Mouse (Mus musculus): ENCODE measurements at regions not wholly inside any gene's neighbourhood (a gene's known extent, or its start where the extent isn't known, plus 50 kb on each side); places are given as distances from the start of the nearest gene placed in this dataset.

DNA sequence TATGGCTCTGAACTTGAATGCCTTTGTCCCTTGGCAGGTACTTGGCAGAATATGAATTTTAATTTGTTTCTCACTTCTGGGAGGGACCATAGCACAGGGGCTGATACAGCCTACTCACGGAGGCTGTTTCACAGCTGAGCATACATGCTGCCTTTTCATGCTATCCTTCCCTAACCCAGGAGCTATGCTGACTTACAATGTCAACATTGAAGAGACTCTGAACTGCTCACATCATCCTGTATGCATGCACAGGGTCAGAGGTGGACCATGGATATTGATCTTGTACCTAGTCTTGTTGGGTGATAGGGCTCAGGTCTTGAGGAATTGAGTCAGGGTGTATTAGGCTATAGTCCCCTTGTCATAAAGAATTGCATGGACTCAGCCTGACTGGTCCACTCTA lies 74.5 kb downstream of the Cmpk2 start:
- Histone ChIP-seq H3K4me1 (ENCODE audit: control insufficient read depth, insufficient read depth, low read length) (no peaks in the 10 kb centered on the region), H3K4me3 (ENCODE audit: insufficient read depth, low read depth, low read length) (no peak overlapping the region), H3K27ac (ENCODE audit: insufficient read depth, low read depth, low read length) (no peak overlapping the region)
- TF ChIP-seq CTCF (IDR thresholded peaks at IDR 0.05; ENCODE audit: insufficient read depth, low read depth, low read length) (no peak), POLR2A (IDR thresholded peaks at IDR 0.05; ENCODE audit: insufficient read depth, low read depth, low read length) (no peak)
- 88% methylated on average over 1 of the region's 1 CpGs for WGBS

DNA sequence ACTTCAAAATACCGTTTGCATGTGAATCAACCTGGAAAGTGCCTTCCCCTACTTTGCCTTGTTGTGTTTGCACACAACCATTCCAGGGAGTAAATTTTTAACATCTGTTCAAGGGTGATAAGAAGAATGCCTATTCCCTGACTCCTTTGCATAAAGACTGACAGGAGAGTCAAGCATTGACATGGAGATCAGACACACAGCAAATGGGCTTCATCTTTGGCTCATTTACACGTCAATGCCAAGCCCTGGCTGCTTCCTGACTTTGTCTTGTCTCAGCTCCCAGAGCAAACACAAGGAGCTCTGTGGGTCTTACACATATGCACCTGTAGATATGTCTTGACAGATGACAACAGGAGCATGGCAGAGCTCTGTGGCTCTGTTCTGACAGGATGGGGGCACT lies 73.4 kb downstream of the Cmpk2 start:
- Histone ChIP-seq H3K4me3 (ENCODE audit: insufficient read depth, low read depth, low read length) (no peak overlapping the region), H3K27ac (ENCODE audit: insufficient read depth, low read depth, low read length) (no peak overlapping the region), H3K4me1 (ENCODE audit: control insufficient read depth, insufficient read depth, low read length) (no peaks in the 10 kb centered on the region)
- 82% methylated on average over 2 of the region's 2 CpGs for WGBS
- TF ChIP-seq CTCF (IDR thresholded peaks at IDR 0.05; ENCODE audit: insufficient read depth, low read depth, low read length) (no peak), POLR2A (IDR thresholded peaks at IDR 0.05; ENCODE audit: insufficient read depth, low read depth, low read length) (no peak)

DNA sequence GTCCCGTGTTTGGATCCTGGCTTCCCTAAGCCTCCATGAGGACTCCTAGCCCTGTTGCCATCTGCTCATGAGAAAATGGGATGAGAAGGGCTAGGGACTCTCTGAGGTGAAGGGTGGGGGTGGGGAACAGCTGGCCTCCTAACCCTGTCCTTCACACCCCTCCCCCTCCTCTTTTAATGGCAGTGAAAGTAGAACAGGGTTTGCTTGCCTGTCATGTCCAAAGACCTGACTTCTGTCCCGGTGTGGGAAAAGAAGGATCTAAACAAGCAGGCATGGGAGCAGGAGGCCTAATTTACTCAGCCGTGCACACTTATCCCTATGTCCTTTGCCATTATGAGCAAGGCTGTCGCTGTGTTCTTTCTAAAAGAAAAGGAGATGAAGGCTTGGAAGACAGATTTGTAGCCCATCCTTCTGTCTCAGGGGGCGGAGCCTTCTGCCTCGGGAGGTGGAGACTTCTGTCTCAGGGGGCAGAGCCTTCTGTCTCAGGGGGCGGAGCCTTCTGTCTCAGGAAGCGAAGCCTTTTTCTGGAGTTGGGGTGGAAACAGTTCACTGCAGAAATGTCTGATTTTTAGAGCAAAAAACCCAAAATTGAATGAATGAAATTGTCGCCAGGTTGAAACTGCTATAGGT lies 66.4 kb downstream of the Cmpk2 start:
- WGBS: 82% methylated on average over 9 of the region's 9 CpGs
- Histone ChIP-seq H3K27ac (ENCODE audit: insufficient read depth, low read depth, low read length) (no peak overlapping the region), H3K4me3 (ENCODE audit: insufficient read depth, low read depth, low read length) (no peak overlapping the region), H3K4me1 (ENCODE audit: control insufficient read depth, insufficient read depth, low read length) (0 out of 2 replicates have a peak, but pooled peaks cover 2% of the 10 kb centered on the region)
- TF ChIP-seq CTCF (IDR thresholded peaks at IDR 0.05; ENCODE audit: insufficient read depth, low read depth, low read length) (no peak), POLR2A (IDR thresholded peaks at IDR 0.05; ENCODE audit: insufficient read depth, low read depth, low read length) (no peak)

DNA sequence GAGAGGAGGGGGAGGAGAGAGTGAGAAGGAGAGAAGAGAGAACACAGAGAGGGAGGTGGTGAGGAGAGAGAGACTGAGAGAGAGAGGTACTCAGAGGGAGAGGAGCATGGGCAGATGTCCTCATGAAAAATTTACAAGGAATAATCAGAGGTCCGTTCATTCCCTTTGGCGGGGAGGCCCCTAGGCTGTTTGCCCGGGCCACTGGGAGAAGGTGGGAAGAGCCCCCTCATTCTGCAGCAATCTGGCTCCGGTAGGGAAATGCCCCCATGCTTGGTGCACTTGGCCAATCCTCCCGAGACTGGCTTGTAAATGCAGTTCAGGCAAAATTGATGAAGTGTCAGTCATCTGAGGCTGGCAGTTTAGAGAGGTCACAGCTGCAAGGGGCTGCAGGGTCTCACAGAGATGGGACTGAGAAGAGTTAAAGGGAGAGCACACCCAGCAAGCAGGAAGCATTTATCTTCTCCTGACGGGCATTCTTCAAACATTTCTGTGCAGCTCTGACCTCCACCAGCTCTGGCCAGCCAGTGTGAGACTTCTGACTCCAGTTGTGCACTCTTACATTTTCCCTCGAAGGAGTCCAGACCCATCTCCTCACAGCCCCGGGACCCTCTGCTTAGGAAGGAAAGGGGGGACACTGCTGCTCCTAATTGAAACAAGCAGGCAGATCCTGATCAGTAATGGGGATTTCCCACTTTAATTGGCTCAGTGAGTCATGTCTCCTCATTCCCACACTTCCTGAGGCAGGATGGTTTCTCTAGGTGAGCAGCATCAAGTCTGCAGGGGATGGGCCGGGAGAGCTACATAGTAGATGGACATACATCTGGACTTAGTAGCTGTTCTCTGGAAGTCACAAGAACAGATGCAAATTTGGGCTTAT lies 65.5 kb downstream of the Cmpk2 start:
- 0 out of 2 replicates have a peak, but pooled peaks cover 2% of the 10 kb centered on the region for H3K4me1 ChIP-seq (ENCODE audit: control insufficient read depth, insufficient read depth, low read length)
- 56% methylated on average over 9 of the region's 9 CpGs for WGBS
- H3K4me3 ChIP-seq (ENCODE audit: insufficient read depth, low read depth, low read length): no peak overlapping the region
- no peak for TF ChIP-seq CTCF (IDR thresholded peaks at IDR 0.05; ENCODE audit: insufficient read depth, low read depth, low read length)
- TF ChIP-seq POLR2A (IDR thresholded peaks at IDR 0.05; ENCODE audit: insufficient read depth, low read depth, low read length): no peak
- H3K27ac ChIP-seq (ENCODE audit: insufficient read depth, low read depth, low read length): no peak overlapping the region

DNA sequence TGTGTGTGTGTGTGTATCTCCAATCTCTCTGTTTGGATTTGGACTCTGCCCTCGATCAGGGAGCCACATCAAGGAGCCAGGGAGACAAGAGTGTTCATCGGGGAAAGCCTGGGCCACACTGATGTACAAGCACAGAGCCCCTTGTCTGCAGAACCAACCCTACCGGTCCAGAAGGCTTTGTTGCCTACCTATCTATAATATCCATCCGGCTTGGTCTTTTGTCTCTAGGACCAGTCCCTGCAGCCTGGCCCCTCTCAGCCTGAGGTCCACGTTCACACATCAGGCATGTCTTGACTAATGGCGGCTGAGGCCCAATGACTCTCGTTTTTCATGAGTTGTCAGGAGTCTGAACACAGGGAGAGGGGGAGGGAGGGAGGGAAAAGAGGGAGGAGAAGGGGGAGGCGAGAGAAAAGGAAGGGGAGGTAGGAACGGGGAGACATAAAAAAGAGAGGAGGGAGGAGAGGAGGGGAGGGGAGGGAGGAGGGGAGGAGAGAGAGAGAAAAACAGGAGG lies 64.7 kb downstream of the Cmpk2 start:
- TF ChIP-seq POLR2A (IDR thresholded peaks at IDR 0.05; ENCODE audit: insufficient read depth, low read depth, low read length) (no peak), CTCF (IDR thresholded peaks at IDR 0.05; ENCODE audit: insufficient read depth, low read depth, low read length) (no peak)
- no peak overlapping the region for H3K27ac ChIP-seq (ENCODE audit: insufficient read depth, low read depth, low read length)
- 61% methylated on average over 8 of the region's 9 CpGs for WGBS
- H3K4me1 ChIP-seq (ENCODE audit: control insufficient read depth, insufficient read depth, low read length): 0 out of 2 replicates have a peak, but pooled peaks cover 2% of the 10 kb centered on the region
- H3K4me3 ChIP-seq (ENCODE audit: insufficient read depth, low read depth, low read length): no peak overlapping the region

DNA sequence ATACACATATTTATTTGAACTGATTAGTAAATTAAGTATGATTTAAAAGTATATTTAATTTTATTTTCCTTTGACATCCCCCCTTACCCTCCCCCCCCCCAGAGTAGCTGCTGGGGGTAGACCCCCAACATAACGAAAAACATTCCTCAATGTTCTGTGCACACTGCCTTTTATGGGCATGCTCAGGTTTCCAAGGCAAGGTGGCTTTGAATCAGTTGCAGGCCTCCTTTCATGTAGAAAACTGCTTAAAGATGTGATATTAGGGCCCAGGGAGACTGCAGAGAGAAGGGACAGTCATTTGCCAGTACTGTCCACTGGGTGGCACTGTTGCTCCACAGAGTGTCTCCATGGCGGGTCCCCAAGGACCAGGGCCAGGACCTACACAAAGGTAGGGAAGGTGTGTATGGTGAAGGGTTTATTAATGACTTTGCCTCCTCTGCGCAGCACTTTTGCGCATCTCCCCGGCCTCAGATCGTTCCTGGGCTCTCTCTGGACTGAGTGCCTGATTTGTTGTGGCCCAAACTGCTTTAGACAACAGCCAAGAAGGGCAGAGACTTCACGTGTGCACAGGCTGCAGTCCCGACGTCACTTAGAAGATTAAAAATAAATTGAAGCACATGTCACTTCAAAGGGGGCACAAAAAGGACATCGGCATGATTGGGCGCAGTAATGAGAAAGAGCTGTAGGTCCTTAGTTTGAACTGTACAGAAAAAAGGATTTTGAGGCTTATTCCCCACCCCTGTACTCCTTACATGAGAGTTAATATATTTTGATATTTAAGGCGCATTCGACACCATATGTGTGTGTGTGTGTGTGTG lies 64.0 kb downstream of the Cmpk2 start:
- peak; percentile 93 for TF ChIP-seq CTCF (IDR thresholded peaks at IDR 0.05; ENCODE audit: insufficient read depth, low read depth, low read length)
- no peak for TF ChIP-seq POLR2A (IDR thresholded peaks at IDR 0.05; ENCODE audit: insufficient read depth, low read depth, low read length)

DNA sequence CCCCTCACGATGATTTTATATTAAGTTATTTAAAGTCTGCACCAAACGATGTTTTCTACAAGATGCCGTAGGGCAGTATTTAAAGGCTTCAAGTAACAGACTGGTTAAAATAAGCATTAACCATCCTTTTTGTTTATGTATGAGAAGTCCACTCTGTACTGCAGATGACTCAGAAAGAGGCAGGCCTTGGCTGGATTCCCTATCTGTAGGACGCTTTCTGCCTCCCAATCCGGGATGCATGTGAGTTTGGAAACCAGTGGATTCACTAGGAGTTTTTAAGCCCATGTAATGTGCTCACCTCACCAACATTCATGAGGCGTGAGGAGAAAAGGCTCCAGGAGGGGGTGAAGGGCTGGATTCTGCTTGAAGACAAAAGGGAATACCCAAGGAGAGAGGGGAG lies 63.1 kb downstream of the Cmpk2 start:
- Histone ChIP-seq H3K27ac (ENCODE audit: insufficient read depth, low read depth, low read length) (no peak overlapping the region), H3K4me1 (ENCODE audit: control insufficient read depth, insufficient read depth, low read length) (0 out of 2 replicates have a peak, but pooled peaks cover 2% of the 10 kb centered on the region), H3K4me3 (ENCODE audit: insufficient read depth, low read depth, low read length) (no peak overlapping the region)
- TF ChIP-seq POLR2A (IDR thresholded peaks at IDR 0.05; ENCODE audit: insufficient read depth, low read depth, low read length) (no peak), CTCF (IDR thresholded peaks at IDR 0.05; ENCODE audit: insufficient read depth, low read depth, low read length) (no peak)
- WGBS: 75% methylated on average over 6 of the region's 6 CpGs

More for the DNA sequence above, 64.0 kb downstream of the Cmpk2 start:
- Histone ChIP-seq H3K4me1 (ENCODE audit: control insufficient read depth, insufficient read depth, low read length) (0 out of 2 replicates have a peak, but pooled peaks cover 2% of the 10 kb centered on the region), H3K27ac (ENCODE audit: insufficient read depth, low read depth, low read length) (no peak overlapping the region), H3K4me3 (ENCODE audit: insufficient read depth, low read depth, low read length) (no peak overlapping the region)
- 25% methylated on average over 13 of the region's 13 CpGs for WGBS
